21 mouse cellular contexts compared by ENCODE assay signal in the genomic region with DNA sequence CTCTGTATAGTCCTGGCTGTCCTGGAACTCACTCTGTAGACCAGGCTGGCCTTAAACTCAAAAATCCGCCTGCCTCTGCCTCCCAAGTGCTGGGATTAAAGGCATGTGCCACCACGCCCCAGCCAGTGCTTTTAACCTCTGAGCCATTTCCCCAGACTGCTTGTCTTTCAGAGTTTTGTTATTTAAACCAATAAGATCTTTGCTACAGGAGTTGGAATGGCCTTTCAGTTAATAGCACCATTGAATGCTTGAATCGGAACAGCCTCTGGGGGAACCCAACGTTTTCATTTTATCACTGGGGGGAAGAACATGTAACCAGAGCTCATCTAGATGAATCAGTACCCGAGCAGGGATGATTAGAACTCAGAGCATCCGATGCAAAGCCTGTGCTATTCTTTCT. TPM values are rescaled to one million over a fixed set of nuclear protein-coding genes. Genes with fewer than 3 reads are reported as not detected.
"Had no signal": no experiment of that assay in that cellular context is flagged by ENCODE, and none has a peak within 500 bp of the region (broad histone marks: within the 10 kb centered on the region; RNA-seq: fewer than 3 reads in every experiment).

No protein-coding gene starts in this region.

- H3K36me3 ChIP-seq: kidney, embryonic 15.5 days; limb, embryonic 12.5 days; limb, embryonic 15.5 days; liver, embryonic 13.5 days; midbrain, embryonic 12.5 days; midbrain, embryonic 15.5 days; neural tube, embryonic 12.5 days; neural tube, embryonic 15.5 days; stomach, embryonic 15.5 days had no signal

- DNase-seq: kidney, postnatal 10 days; layer of hippocampus, postnatal 36 days; liver, embryonic 13.5 days; lung, adult 2 months; lung, postnatal 4 days; right cerebral cortex, adult 18-20 months; right cerebral cortex, postnatal 14 days; right cerebral cortex, postnatal 4 days; spleen, adult 18-20 months; thymus, postnatal 25 days had no signal

- H3K4me3 ChIP-seq: kidney, embryonic 15.5 days; left cerebral cortex, adult 2 months; limb, embryonic 12.5 days; limb, embryonic 15.5 days; liver, embryonic 13.5 days; midbrain, embryonic 12.5 days; midbrain, embryonic 15.5 days; neural tube, embryonic 12.5 days; neural tube, embryonic 15.5 days; stomach, embryonic 15.5 days had no signal

- H3K4me1 ChIP-seq: liver, embryonic 13.5 days; stomach, embryonic 15.5 days had no signal

- H3K27ac ChIP-seq: kidney, embryonic 15.5 days; left cerebral cortex, adult 2 months; limb, embryonic 12.5 days; limb, embryonic 15.5 days; liver, embryonic 13.5 days; midbrain, embryonic 12.5 days; midbrain, embryonic 15.5 days; neural tube, embryonic 12.5 days; neural tube, embryonic 15.5 days; stomach, embryonic 15.5 days had no signal

- H3K9me3 ChIP-seq: kidney, embryonic 15.5 days; limb, embryonic 12.5 days; limb, embryonic 15.5 days; liver, embryonic 13.5 days; midbrain, embryonic 12.5 days; midbrain, embryonic 15.5 days; neural tube, embryonic 12.5 days; neural tube, embryonic 15.5 days; stomach, embryonic 15.5 days had no signal

- H3K9ac ChIP-seq: kidney, embryonic 15.5 days; limb, embryonic 12.5 days; limb, embryonic 15.5 days; liver, embryonic 13.5 days; midbrain, embryonic 12.5 days; midbrain, embryonic 15.5 days; neural tube, embryonic 12.5 days; neural tube, embryonic 15.5 days; stomach, embryonic 15.5 days had no signal

RNA-seq across cellular contexts. Expression of a gene that starts 3.0 kb away (rescaled TPM):
- total RNA-seq: left cerebral cortex, adult 2 months; left cerebral cortex, postnatal 36 days; megakaryocyte progenitor cell, adult 5-6 weeks had no signal
- polyA plus RNA-seq: limb, embryonic 12.5 days; liver, embryonic 13.5 days; midbrain, embryonic 12.5 days had no signal
